Mouse (Mus musculus): ENCODE measurements around the gene Gm13289.

DNA sequence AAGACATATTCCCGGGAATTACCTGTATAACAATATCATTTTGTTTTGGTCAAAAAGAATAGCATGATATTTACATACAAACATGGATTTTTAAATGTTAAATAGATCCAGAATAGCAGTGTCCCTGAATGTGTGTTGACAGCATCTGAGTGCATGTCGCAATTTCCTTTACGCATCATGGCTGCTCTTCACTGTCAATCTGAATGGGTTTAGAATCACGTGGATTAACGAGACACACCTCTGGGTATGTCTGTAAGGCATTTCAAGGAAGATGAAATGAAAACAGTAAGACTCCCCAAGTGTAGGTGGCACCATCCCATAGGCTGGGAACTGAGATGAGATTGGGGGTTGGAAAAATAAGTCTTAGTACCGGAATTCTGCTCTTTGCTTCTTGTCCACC is 37.7 kb upstream of the Gm13289 start:
- TF ChIP-seq CTCF (IDR thresholded peaks at IDR 0.05; ENCODE audit: extremely low read depth, insufficient read depth, insufficient read length, insufficient replicate concordance) = no peak
- no peak for TF ChIP-seq POLR2A (IDR thresholded peaks at IDR 0.05; ENCODE audit: low read depth, low read length)

All from spleen, adult 2 months (tissue).